Mouse (Mus musculus): Measurements from ENCODE around the gene Eno3. TPM values are rescaled to one million over a fixed set of nuclear protein-coding genes. Genes with fewer than 3 reads are reported as not detected.

The Eno3 gene
- polyA plus RNA-seq, 1 experiment = 15.6 TPM

GRCm38 (mm10) chr11:70639976-70640375 lies 17.0 kb upstream of the Eno3 start:
- H3K4me3 ChIP-seq (ENCODE audit: insufficient read depth, low read length) = no peak overlapping the region
- no peaks in the 10 kb centered on the region for H3K4me1 ChIP-seq (ENCODE audit: control insufficient read depth, insufficient read depth, low read length)
- H3K27ac ChIP-seq (ENCODE audit: insufficient read depth, low read length) = no peak overlapping the region
- TF ChIP-seq POLR2A (IDR thresholded peaks at IDR 0.05; ENCODE audit: low read depth, low read length) (0 out of 2 replicates have a peak, but pooled peaks have one; percentile 6), CTCF (IDR thresholded peaks at IDR 0.05; ENCODE audit: borderline replicate concordance, insufficient read depth, low read length) (no peak)

GRCm38 (mm10) chr11:70641241-70641640 lies 15.8 kb upstream of the Eno3 start:
- H3K4me1 ChIP-seq (ENCODE audit: control insufficient read depth, insufficient read depth, low read length) = peaks cover 5% of the 10 kb centered on the region; the same call in 1 of the 2 replicates
- H3K27ac ChIP-seq (ENCODE audit: insufficient read depth, low read length) = no peak overlapping the region
- TF ChIP-seq CTCF (IDR thresholded peaks at IDR 0.05; ENCODE audit: borderline replicate concordance, insufficient read depth, low read length) = no peak
- no peak; the same call in 1 of the 2 replicates for TF ChIP-seq POLR2A (IDR thresholded peaks at IDR 0.05; ENCODE audit: low read depth, low read length)
- H3K4me3 ChIP-seq (ENCODE audit: insufficient read depth, low read length) = no peak overlapping the region

GRCm38 (mm10) chr11:70643051-70643450 lies 14.0 kb upstream of the Eno3 start:
- Histone ChIP-seq H3K27ac (ENCODE audit: insufficient read depth, low read length) (no peak overlapping the region), H3K4me3 (ENCODE audit: insufficient read depth, low read length) (no peak overlapping the region), H3K4me1 (ENCODE audit: control insufficient read depth, insufficient read depth, low read length) (peaks cover 5% of the 10 kb centered on the region; the same call in 1 of the 2 replicates)
- TF ChIP-seq CTCF (IDR thresholded peaks at IDR 0.05; ENCODE audit: borderline replicate concordance, insufficient read depth, low read length) (no peak), POLR2A (IDR thresholded peaks at IDR 0.05; ENCODE audit: low read depth, low read length) (no peak; the same call in 1 of the 2 replicates)

GRCm38 (mm10) chr11:70644564-70645103 lies 12.4 kb upstream of the Eno3 start:
- no peak overlapping the region for H3K27ac ChIP-seq (ENCODE audit: insufficient read depth, low read length)
- TF ChIP-seq POLR2A (IDR thresholded peaks at IDR 0.05; ENCODE audit: low read depth, low read length) (no peak), CTCF (IDR thresholded peaks at IDR 0.05; ENCODE audit: borderline replicate concordance, insufficient read depth, low read length) (no peak)
- no peak overlapping the region for H3K4me3 ChIP-seq (ENCODE audit: insufficient read depth, low read length)
- peaks cover 9% of the 10 kb centered on the region for H3K4me1 ChIP-seq (ENCODE audit: control insufficient read depth, insufficient read depth, low read length)

- Histone ChIP-seq H3K27ac (ENCODE audit: insufficient read depth, low read length) (no peak overlapping the region), H3K4me1 (ENCODE audit: control insufficient read depth, insufficient read depth, low read length) (peaks cover 11% of the 10 kb centered on the region), H3K4me3 (ENCODE audit: insufficient read depth, low read length) (peak overlapping the region; percentile 68)
- TF ChIP-seq POLR2A (IDR thresholded peaks at IDR 0.05; ENCODE audit: low read depth, low read length) = no peak
- TF ChIP-seq CTCF (IDR thresholded peaks at IDR 0.05; ENCODE audit: borderline replicate concordance, insufficient read depth, low read length) = no peak
These were observed 11.3 kb upstream of the Eno3 start for GRCm38 (mm10) chr11:70645461-70646258.

- no peak overlapping the region for H3K27ac ChIP-seq (ENCODE audit: insufficient read depth, low read length)
- H3K4me1 ChIP-seq (ENCODE audit: control insufficient read depth, insufficient read depth, low read length) = peaks cover 13% of the 10 kb centered on the region
- TF ChIP-seq POLR2A (IDR thresholded peaks at IDR 0.05; ENCODE audit: low read depth, low read length) (no peak), CTCF (IDR thresholded peaks at IDR 0.05; ENCODE audit: borderline replicate concordance, insufficient read depth, low read length) (no peak)
- peak overlapping the region; percentile 68 for H3K4me3 ChIP-seq (ENCODE audit: insufficient read depth, low read length)
These were observed 10.8 kb upstream of the Eno3 start for GRCm38 (mm10) chr11:70646259-70646555.

GRCm38 (mm10) chr11:70646691-70647650 lies 10.0 kb upstream of the Eno3 start, which contains the start of the genes Rnf167 and Slc25a11:
Rnf167 (plus strand) TSS chr11:70647235.
Slc25a11 (minus strand) TSS chr11:70647479.
- Histone ChIP-seq H3K27ac (ENCODE audit: insufficient read depth, low read length) (peak within 1 kb of the TSS; percentile 94), H3K4me3 (ENCODE audit: insufficient read depth, low read length) (peak within 1 kb of the TSS; percentile 68), H3K4me1 (ENCODE audit: control insufficient read depth, insufficient read depth, low read length) (peaks cover 13% of the 10 kb centered on the region)
- no peak for TF ChIP-seq CTCF (IDR thresholded peaks at IDR 0.05; ENCODE audit: borderline replicate concordance, insufficient read depth, low read length)
- TF ChIP-seq POLR2A (IDR thresholded peaks at IDR 0.05; ENCODE audit: low read depth, low read length) = peak; percentile 93

- TF ChIP-seq CTCF (IDR thresholded peaks at IDR 0.05; ENCODE audit: borderline replicate concordance, insufficient read depth, low read length) = no peak
- peak; percentile 55 for TF ChIP-seq POLR2A (IDR thresholded peaks at IDR 0.05; ENCODE audit: low read depth, low read length)
- peak overlapping the region; percentile 51 for H3K4me3 ChIP-seq (ENCODE audit: insufficient read depth, low read length)
- H3K4me1 ChIP-seq (ENCODE audit: control insufficient read depth, insufficient read depth, low read length) = peaks cover 13% of the 10 kb centered on the region
- H3K27ac ChIP-seq (ENCODE audit: insufficient read depth, low read length) = peak overlapping the region; percentile 94
These were observed 9.1 kb upstream of the Eno3 start for GRCm38 (mm10) chr11:70647716-70648420.

- TF ChIP-seq CTCF (IDR thresholded peaks at IDR 0.05; ENCODE audit: borderline replicate concordance, insufficient read depth, low read length) (no peak), POLR2A (IDR thresholded peaks at IDR 0.05; ENCODE audit: low read depth, low read length) (0 out of 2 replicates have a peak, but pooled peaks have one; percentile 15)
- H3K27ac ChIP-seq (ENCODE audit: insufficient read depth, low read length) = peak overlapping the region; percentile 94; the same call in 1 of the 2 replicates
- H3K4me3 ChIP-seq (ENCODE audit: insufficient read depth, low read length) = peak overlapping the region; percentile 51
- H3K4me1 ChIP-seq (ENCODE audit: control insufficient read depth, insufficient read depth, low read length) = peaks cover 13% of the 10 kb centered on the region
These were observed 8.5 kb upstream of the Eno3 start for GRCm38 (mm10) chr11:70648512-70648911.
